Mouse (Mus musculus): ENCODE measurements around the gene Anapc5. TPM values are rescaled to one million over a fixed set of nuclear protein-coding genes. Genes with fewer than 3 reads are reported as not detected.

The Anapc5 gene
- polyA plus RNA-seq, 1 experiment from 2014 or later: 380 TPM

DNA sequence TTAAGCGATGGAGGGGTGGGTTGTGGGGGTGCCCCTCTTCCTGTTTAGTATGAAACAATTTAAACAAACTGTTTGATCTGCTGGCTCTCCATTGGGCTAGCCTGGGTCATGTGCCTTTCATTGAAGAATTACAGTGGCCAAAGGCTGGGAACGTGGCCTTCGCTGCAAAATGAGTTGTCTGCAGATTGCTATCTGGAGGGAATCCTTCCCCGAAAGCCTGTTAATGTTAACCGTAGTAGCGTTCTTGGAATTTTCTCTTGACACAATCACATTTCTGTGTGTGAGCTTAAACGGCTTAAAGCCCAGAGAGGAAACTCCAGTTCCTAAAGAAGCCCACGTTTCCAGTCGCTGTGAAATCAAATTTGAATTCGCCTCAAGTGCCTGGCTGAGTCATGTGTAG lies 11.9 kb upstream of the Anapc5 start:
- no peak for ATAC-seq (ENCODE audit: insufficient read depth, low FRiP score)
- no peaks in the 10 kb centered on the region for H3K27me3 ChIP-seq (ENCODE audit: control insufficient read depth, insufficient read depth, low read length)
- 75% methylated on average over 10 of the region's 10 CpGs for WGBS
- no peak overlapping the region for H3K4me2 ChIP-seq (ENCODE audit: low read depth, low read length)
- H3K9me3 ChIP-seq (replicated peaks; ENCODE audit: control insufficient read depth, low read length): no peaks in the 10 kb centered on the region
- no peaks in the 10 kb centered on the region for H3K4me1 ChIP-seq (ENCODE audit: control insufficient read depth, insufficient read depth, low read length)
- no peak overlapping the region for H3K27ac ChIP-seq (ENCODE audit: low read length)
- H3K9ac ChIP-seq (ENCODE audit: low read length): no peak overlapping the region
- H3K4me3 ChIP-seq (replicated peaks; ENCODE audit: low read length): no peak overlapping the region
- H3K36me3 ChIP-seq (ENCODE audit: control insufficient read depth, insufficient read depth, low read length): no peaks in the 10 kb centered on the region

DNA sequence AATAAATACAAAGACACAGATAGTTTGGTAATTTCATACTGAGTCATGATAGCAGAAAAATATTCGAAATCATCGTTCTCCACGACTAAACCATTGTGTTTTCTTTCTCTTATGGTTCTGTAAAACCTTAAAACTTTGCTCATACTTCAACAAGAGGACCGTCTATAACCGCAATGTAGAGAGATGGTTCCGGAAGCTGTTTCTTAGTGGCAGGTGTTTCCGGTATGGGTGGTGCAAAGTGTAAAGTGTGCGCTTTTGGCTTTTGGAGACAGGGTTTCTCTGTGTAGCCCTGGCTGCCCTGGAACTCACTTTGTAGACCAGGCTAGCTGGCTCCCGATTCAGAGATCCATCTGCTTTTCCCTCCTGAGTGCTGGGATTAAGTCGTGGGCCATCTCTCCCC lies 11.4 kb upstream of the Anapc5 start:
- no peaks in the 10 kb centered on the region for H3K9me3 ChIP-seq (replicated peaks; ENCODE audit: control insufficient read depth, low read length)
- no peak overlapping the region for H3K4me3 ChIP-seq (replicated peaks; ENCODE audit: low read length)
- no peak for ATAC-seq (ENCODE audit: insufficient read depth, low FRiP score)
- H3K27ac ChIP-seq (ENCODE audit: low read length): no peak overlapping the region
- no peaks in the 10 kb centered on the region for H3K36me3 ChIP-seq (ENCODE audit: control insufficient read depth, insufficient read depth, low read length)
- no peak overlapping the region for H3K9ac ChIP-seq (ENCODE audit: low read length)
- no peaks in the 10 kb centered on the region for H3K27me3 ChIP-seq (ENCODE audit: control insufficient read depth, insufficient read depth, low read length)
- WGBS: 82% methylated on average over 10 of the region's 10 CpGs
- no peak overlapping the region for H3K4me2 ChIP-seq (ENCODE audit: low read depth, low read length)
- H3K4me1 ChIP-seq (ENCODE audit: control insufficient read depth, insufficient read depth, low read length): no peaks in the 10 kb centered on the region

- H3K4me3 ChIP-seq (replicated peaks; ENCODE audit: low read length): no peak overlapping the region
These were observed 4.0 kb upstream of the Anapc5 start for GRCm38 (mm10) chr5:122825099-122825498.

GRCm38 (mm10) chr5:122824450-122824849 lies 3.3 kb upstream of the Anapc5 start:
- no peak for ATAC-seq (ENCODE audit: insufficient read depth, low FRiP score)
- Histone ChIP-seq H3K9ac (ENCODE audit: low read length) (no peak overlapping the region), H3K4me2 (ENCODE audit: low read depth, low read length) (no peak overlapping the region), H3K36me3 (ENCODE audit: control insufficient read depth, insufficient read depth, low read length) (no peaks in the 10 kb centered on the region), H3K27me3 (ENCODE audit: control insufficient read depth, insufficient read depth, low read length) (no peaks in the 10 kb centered on the region), H3K27ac (ENCODE audit: low read length) (no peak overlapping the region), H3K9me3 (replicated peaks; ENCODE audit: control insufficient read depth, low read length) (no peaks in the 10 kb centered on the region), H3K4me3 (replicated peaks; ENCODE audit: low read length) (no peak overlapping the region), H3K4me1 (ENCODE audit: control insufficient read depth, insufficient read depth, low read length) (0 out of 2 replicates have a peak, but pooled peaks cover 5% of the 10 kb centered on the region)
- 61% methylated on average over 6 of the region's 6 CpGs for WGBS

More at GRCm38 (mm10) chr5:122825099-122825498, 4.0 kb upstream of the Anapc5 start:
- no peak for ATAC-seq (ENCODE audit: insufficient read depth, low FRiP score)
- 85% methylated on average over 8 of the region's 8 CpGs for WGBS
- 0 out of 2 replicates have a peak, but pooled peaks cover 2% of the 10 kb centered on the region for H3K4me1 ChIP-seq (ENCODE audit: control insufficient read depth, insufficient read depth, low read length)
- H3K4me2 ChIP-seq (ENCODE audit: low read depth, low read length): no peak overlapping the region
- H3K27ac ChIP-seq (ENCODE audit: low read length): no peak overlapping the region
- no peaks in the 10 kb centered on the region for H3K27me3 ChIP-seq (ENCODE audit: control insufficient read depth, insufficient read depth, low read length)
- H3K9me3 ChIP-seq (replicated peaks; ENCODE audit: control insufficient read depth, low read length): no peaks in the 10 kb centered on the region
- no peak overlapping the region for H3K9ac ChIP-seq (ENCODE audit: low read length)
- H3K36me3 ChIP-seq (ENCODE audit: control insufficient read depth, insufficient read depth, low read length): no peaks in the 10 kb centered on the region

- H3K4me2 ChIP-seq (ENCODE audit: low read depth, low read length): no peak overlapping the region
- no peaks in the 10 kb centered on the region for H3K36me3 ChIP-seq (ENCODE audit: control insufficient read depth, insufficient read depth, low read length)
These were observed 2.8 kb upstream of the Anapc5 start for GRCm38 (mm10) chr5:122823976-122824375.

GRCm38 (mm10) chr5:122822441-122822840 lies 1.3 kb upstream of the Anapc5 start:
- Histone ChIP-seq H3K27me3 (ENCODE audit: control insufficient read depth, insufficient read depth, low read length) (no peaks in the 10 kb centered on the region), H3K9me3 (replicated peaks; ENCODE audit: control insufficient read depth, low read length) (no peaks in the 10 kb centered on the region), H3K36me3 (ENCODE audit: control insufficient read depth, insufficient read depth, low read length) (peaks cover 10% of the 10 kb centered on the region; the same call in 1 of the 2 replicates), H3K27ac (ENCODE audit: low read length) (no peak overlapping the region), H3K4me3 (replicated peaks; ENCODE audit: low read length) (no peak overlapping the region), H3K4me1 (ENCODE audit: control insufficient read depth, insufficient read depth, low read length) (0 out of 2 replicates have a peak, but pooled peaks cover 5% of the 10 kb centered on the region), H3K9ac (ENCODE audit: low read length) (no peak overlapping the region), H3K4me2 (ENCODE audit: low read depth, low read length) (no peak overlapping the region)
- WGBS: 85% methylated on average over 4 of the region's 4 CpGs
- no peak for ATAC-seq (ENCODE audit: insufficient read depth, low FRiP score)

More at GRCm38 (mm10) chr5:122823976-122824375, 2.8 kb upstream of the Anapc5 start:
- no peak overlapping the region for H3K27ac ChIP-seq (ENCODE audit: low read length)
- no peaks in the 10 kb centered on the region for H3K27me3 ChIP-seq (ENCODE audit: control insufficient read depth, insufficient read depth, low read length)
- 90% methylated on average over 1 of the region's 1 CpGs for WGBS
- H3K4me3 ChIP-seq (replicated peaks; ENCODE audit: low read length): no peak overlapping the region
- H3K9ac ChIP-seq (ENCODE audit: low read length): no peak overlapping the region
- H3K4me1 ChIP-seq (ENCODE audit: control insufficient read depth, insufficient read depth, low read length): 0 out of 2 replicates have a peak, but pooled peaks cover 5% of the 10 kb centered on the region
- ATAC-seq (ENCODE audit: insufficient read depth, low FRiP score): no peak
- no peaks in the 10 kb centered on the region for H3K9me3 ChIP-seq (replicated peaks; ENCODE audit: control insufficient read depth, low read length)

DNA sequence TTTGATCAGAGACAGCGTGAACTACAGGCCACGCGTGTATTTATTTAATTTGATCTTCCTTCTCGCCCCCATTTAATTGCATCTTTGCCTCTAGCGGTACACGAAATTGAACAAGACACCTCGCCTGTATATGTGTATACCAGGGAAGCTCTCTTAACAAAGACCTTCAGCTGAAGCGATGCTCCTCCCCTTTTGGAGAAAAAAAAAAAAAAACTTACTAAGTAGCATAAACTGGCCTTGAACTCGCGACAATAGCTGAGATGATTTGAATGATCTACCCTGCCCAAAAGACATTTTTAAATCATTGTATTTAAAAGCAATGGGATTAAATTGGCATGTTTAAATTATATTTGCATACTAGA lies 366 bp upstream of the Anapc5 start:
- Histone ChIP-seq H3K9ac (ENCODE audit: low read length) (peak overlapping the region; percentile 69), H3K4me2 (ENCODE audit: low read depth, low read length) (peak overlapping the region; percentile 39), H3K27ac (ENCODE audit: low read length) (peak overlapping the region; percentile 76), H3K4me3 (replicated peaks; ENCODE audit: low read length) (peak overlapping the region; percentile 56), H3K27me3 (ENCODE audit: control insufficient read depth, insufficient read depth, low read length) (no peaks in the 10 kb centered on the region), H3K4me1 (ENCODE audit: control insufficient read depth, insufficient read depth, low read length) (0 out of 2 replicates have a peak, but pooled peaks cover 5% of the 10 kb centered on the region), H3K9me3 (replicated peaks; ENCODE audit: control insufficient read depth, low read length) (no peaks in the 10 kb centered on the region), H3K36me3 (ENCODE audit: control insufficient read depth, insufficient read depth, low read length) (peaks cover 16% of the 10 kb centered on the region; the same call in 1 of the 2 replicates)
- WGBS: under 1% methylated on average over 10 of the region's 10 CpGs
- peak; percentile 45; the same call in 1 of the 2 replicates for ATAC-seq (ENCODE audit: insufficient read depth, low FRiP score)

DNA sequence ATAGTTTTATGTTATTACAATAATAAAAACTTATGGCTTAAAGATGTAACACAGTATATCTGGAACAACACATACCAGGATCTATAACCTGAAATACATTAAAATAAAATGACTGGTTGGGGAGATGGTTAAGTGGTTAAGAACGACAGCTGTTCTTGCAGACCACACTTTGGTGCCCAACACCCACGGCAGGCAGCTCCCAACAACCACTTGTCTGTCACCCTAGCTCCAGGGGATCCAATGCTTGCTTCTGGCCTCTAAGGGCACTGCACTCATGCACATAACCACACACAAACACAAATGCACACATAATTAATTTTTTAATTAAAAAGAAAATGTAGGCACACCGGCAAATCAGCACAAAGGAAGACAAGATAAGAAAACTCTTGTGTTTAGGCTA lies 8.4 kb downstream of the Anapc5 start:
- Histone ChIP-seq H3K9ac (ENCODE audit: low read length) (no peak overlapping the region), H3K4me1 (ENCODE audit: control insufficient read depth, insufficient read depth, low read length) (no peaks in the 10 kb centered on the region), H3K27ac (ENCODE audit: low read length) (no peak overlapping the region), H3K9me3 (replicated peaks; ENCODE audit: control insufficient read depth, low read length) (no peaks in the 10 kb centered on the region), H3K36me3 (ENCODE audit: control insufficient read depth, insufficient read depth, low read length) (peaks cover 51% of the 10 kb centered on the region), H3K27me3 (ENCODE audit: control insufficient read depth, insufficient read depth, low read length) (no peaks in the 10 kb centered on the region), H3K4me3 (replicated peaks; ENCODE audit: low read length) (no peak overlapping the region), H3K4me2 (ENCODE audit: low read depth, low read length) (no peak overlapping the region)
- 86% methylated on average over 3 of the region's 3 CpGs for whole genome bisulfite sequencing
- ATAC-seq (ENCODE audit: insufficient read depth, low FRiP score): no peak

GRCm38 (mm10) chr5:122811364-122812079 lies 9.6 kb downstream of the Anapc5 start:
- no peak overlapping the region for H3K27ac ChIP-seq (ENCODE audit: low read length)
- no peak overlapping the region for H3K4me2 ChIP-seq (ENCODE audit: low read depth, low read length)
- H3K4me3 ChIP-seq (replicated peaks; ENCODE audit: low read length): no peak overlapping the region
- no peaks in the 10 kb centered on the region for H3K9me3 ChIP-seq (replicated peaks; ENCODE audit: control insufficient read depth, low read length)
- ATAC-seq (ENCODE audit: insufficient read depth, low FRiP score): no peak
- no peaks in the 10 kb centered on the region for H3K4me1 ChIP-seq (ENCODE audit: control insufficient read depth, insufficient read depth, low read length)
- peaks cover 44% of the 10 kb centered on the region for H3K36me3 ChIP-seq (ENCODE audit: control insufficient read depth, insufficient read depth, low read length)
- 91% methylated on average over 9 of the region's 9 CpGs for WGBS
- no peak overlapping the region for H3K9ac ChIP-seq (ENCODE audit: low read length)
- H3K27me3 ChIP-seq (ENCODE audit: control insufficient read depth, insufficient read depth, low read length): no peaks in the 10 kb centered on the region
